In genomic region chr7:69484552-69484951, GRCm38 (mm10) we compare ENCODE assay signal across 25 mouse cellular contexts.
"Had no signal": no experiment of that assay in that cellular context is flagged by ENCODE, and none has a peak within 500 bp of the region (broad histone marks: within the 10 kb centered on the region; RNA-seq: fewer than 3 reads in every experiment).

No protein-coding gene starts in this region.

- H3K4me1 ChIP-seq: heart, embryonic 13.5 days; heart, embryonic 15.5 days; hindbrain, embryonic 13.5 days; hindbrain, embryonic 15.5 days; limb, embryonic 13.5 days; limb, embryonic 15.5 days had no signal

- H3K36me3 ChIP-seq: heart, embryonic 13.5 days; heart, embryonic 15.5 days; hindbrain, embryonic 13.5 days; hindbrain, embryonic 15.5 days; kidney, embryonic 15.5 days; limb, embryonic 13.5 days; limb, embryonic 15.5 days had no signal

- H3K9me3 ChIP-seq: heart, embryonic 13.5 days; heart, embryonic 15.5 days; hindbrain, embryonic 13.5 days; hindbrain, embryonic 15.5 days; kidney, embryonic 15.5 days; limb, embryonic 13.5 days; limb, embryonic 15.5 days had no signal

- H3K4me3 ChIP-seq: heart, adult 2 months; heart, embryonic 13.5 days; heart, embryonic 15.5 days; hindbrain, embryonic 13.5 days; hindbrain, embryonic 15.5 days; kidney, embryonic 15.5 days; limb, embryonic 13.5 days; limb, embryonic 15.5 days had no signal

- H3K27ac ChIP-seq: heart, adult 2 months; heart, embryonic 13.5 days; heart, embryonic 15.5 days; hindbrain, embryonic 13.5 days; hindbrain, embryonic 15.5 days; hindbrain, postnatal 0 days; kidney, embryonic 15.5 days; kidney, postnatal 0 days; limb, embryonic 13.5 days; limb, embryonic 15.5 days had no signal

- DNase-seq: forebrain, postnatal 0 days; gastrocnemius, postnatal 14 days; gastrocnemius, postnatal 36 days; heart, adult 11 months; heart, adult 2 months; heart, postnatal 14 days; heart, postnatal 36 days; kidney, adult 11 months; kidney, adult 2 months; kidney, adult 9 months; kidney, postnatal 14 days; kidney, postnatal 36 days; layer of hippocampus, adult 9-11 months; layer of hippocampus, postnatal 36 days; left cerebral cortex, postnatal 4 days had no signal

- H3K4me2 ChIP-seq: heart, embryonic 11.5 days; heart, embryonic 13.5 days; heart, embryonic 15.5 days; hindbrain, embryonic 13.5 days; hindbrain, embryonic 15.5 days; kidney, embryonic 15.5 days; limb, embryonic 13.5 days; limb, embryonic 15.5 days had no signal

- H3K9ac ChIP-seq: forebrain, postnatal 0 days; heart, embryonic 13.5 days; heart, embryonic 15.5 days; hindbrain, embryonic 13.5 days; hindbrain, embryonic 15.5 days; kidney, embryonic 15.5 days; limb, embryonic 13.5 days; limb, embryonic 15.5 days had no signal

- H3K27me3 ChIP-seq: heart, embryonic 13.5 days; heart, embryonic 15.5 days; hindbrain, embryonic 15.5 days; kidney, embryonic 15.5 days; limb, embryonic 15.5 days had no signal

- ATAC-seq: forebrain, postnatal 0 days; hindbrain, postnatal 0 days had no signal
